Comparison of ENCODE assay signal across 8 mouse cellular contexts in the genomic region with DNA sequence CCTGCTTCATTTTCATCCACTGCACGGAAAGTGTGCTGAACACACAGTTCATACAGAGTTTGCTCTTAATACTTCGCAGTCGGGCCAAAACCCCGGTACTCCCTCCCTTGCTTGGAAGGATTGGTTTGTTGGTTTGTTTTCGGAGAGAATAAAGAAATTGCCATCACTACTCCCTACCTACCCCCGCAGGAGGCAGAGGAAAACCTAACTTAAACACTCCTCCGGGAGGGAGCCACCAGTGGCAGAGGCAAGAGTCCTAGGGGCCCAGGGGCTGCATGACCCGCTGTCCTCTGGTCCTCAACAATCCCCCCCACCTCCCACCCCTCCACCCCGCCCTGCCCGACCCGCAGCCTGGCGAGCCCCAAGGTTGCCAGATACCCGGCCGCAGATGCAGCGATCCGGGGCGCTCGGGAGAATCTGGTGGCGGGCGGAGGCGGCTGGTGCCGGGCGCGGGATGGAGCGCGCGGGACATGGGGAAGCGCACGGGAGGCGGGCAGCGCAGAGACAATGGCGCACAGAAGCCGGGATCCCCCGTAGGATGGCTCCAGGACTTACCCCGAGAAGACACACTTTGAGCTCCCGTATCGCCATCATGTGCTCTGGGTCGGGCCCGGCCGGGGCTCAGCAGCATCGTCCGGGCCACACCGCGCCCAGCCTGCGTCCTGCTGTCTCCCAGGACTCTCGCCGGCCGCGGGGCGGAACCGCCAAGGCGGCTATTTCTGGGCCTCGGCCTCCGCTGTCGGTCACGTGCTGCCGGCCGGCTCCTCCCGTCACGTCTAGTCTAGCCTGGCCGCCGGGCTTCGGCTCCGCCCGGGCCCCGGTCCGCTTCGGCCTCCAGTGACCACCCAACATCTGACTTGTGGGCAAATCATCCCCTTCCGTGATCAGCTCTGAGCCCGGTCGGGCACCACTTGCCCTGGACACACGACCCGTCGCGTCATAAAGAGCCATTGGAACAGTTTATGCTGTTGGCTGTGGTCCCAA. TPM values are rescaled to one million over a fixed set of nuclear protein-coding genes. Genes with fewer than 3 reads are reported as not detected.
DNase-seq lines count a peak whose midpoint lies in the region; ATAC-seq and TF ChIP-seq lines count a peak whose summit lies in the region.

Gene Rab31 (minus strand): TSS at position 802 of the 984 bp plus-strand sequence.

- H3K36me3 ChIP-seq in erythroblast, embryonic 14.5 days (ENCODE audit: control insufficient read depth), result no peaks in the 10 kb centered on the region
- no peaks in the 10 kb centered on the region for H3K36me3 ChIP-seq in heart, embryonic 10.5 days
- no peaks in the 10 kb centered on the region for H3K36me3 ChIP-seq in limb, embryonic 14.5 days (ENCODE audit: control insufficient read depth, insufficient read depth, low read length)
- no peaks in the 10 kb centered on the region for H3K36me3 ChIP-seq in midbrain, embryonic 14.5 days (ENCODE audit: control insufficient read depth, insufficient read depth, low read length)
- no peaks in the 10 kb centered on the region for H3K36me3 ChIP-seq in spleen, adult 2 months (ENCODE audit: control insufficient read depth, insufficient read depth, low read length)

- H3K4me1 ChIP-seq in bone marrow, adult 2 months (ENCODE audit: control insufficient read depth, insufficient read depth, low read length), result peaks cover 6% of the 10 kb centered on the region; the same call in 1 of the 2 replicates
- peaks cover 11% of the 10 kb centered on the region for H3K4me1 ChIP-seq in erythroblast, embryonic 14.5 days (ENCODE audit: control insufficient read depth)
- peaks cover 49% of the 10 kb centered on the region for H3K4me1 ChIP-seq in heart, embryonic 10.5 days
- peaks cover 14% of the 10 kb centered on the region for H3K4me1 ChIP-seq in limb, embryonic 14.5 days (ENCODE audit: control insufficient read depth, insufficient read depth, low read length)
- H3K4me1 ChIP-seq in midbrain, embryonic 14.5 days (ENCODE audit: control insufficient read depth, insufficient read depth, low read length), result peaks cover 39% of the 10 kb centered on the region
- peaks cover 22% of the 10 kb centered on the region for H3K4me1 ChIP-seq in spleen, adult 2 months (ENCODE audit: control insufficient read depth, insufficient read depth, insufficient read length)

- H3K27me3 ChIP-seq in erythroblast, embryonic 14.5 days (ENCODE audit: control insufficient read depth), result peaks cover 54% of the 10 kb centered on the region
- peaks cover 4% of the 10 kb centered on the region; the same call in 1 of the 2 replicates for H3K27me3 ChIP-seq in heart, embryonic 10.5 days (ENCODE audit: insufficient read depth, poor library complexity, severe bottlenecking)
- H3K27me3 ChIP-seq in limb, embryonic 14.5 days (ENCODE audit: control insufficient read depth, insufficient read depth, low read length), result no peaks in the 10 kb centered on the region
- H3K27me3 ChIP-seq in midbrain, embryonic 14.5 days (ENCODE audit: control insufficient read depth, insufficient read depth, low read length), result no peaks in the 10 kb centered on the region
- H3K27me3 ChIP-seq in spleen, adult 2 months (ENCODE audit: control insufficient read depth, insufficient read depth, low read length), result peaks cover 2% of the 10 kb centered on the region; the same call in 1 of the 2 replicates

- peak; percentile 54; the same call in 1 of the 2 replicates for TF ChIP-seq POLR2A in bone marrow, adult 2 months (IDR thresholded peaks at IDR 0.05; ENCODE audit: borderline replicate concordance, control insufficient read depth, low read depth, low read length)
- no peak for TF ChIP-seq POLR2A in limb, embryonic 14.5 days (IDR thresholded peaks at IDR 0.05; ENCODE audit: borderline replicate concordance, extremely low read depth, insufficient read depth, insufficient read length)
- no peak for TF ChIP-seq POLR2A in spleen, adult 2 months (IDR thresholded peaks at IDR 0.05; ENCODE audit: low read depth, low read length)

- H3K4me3 ChIP-seq in bone marrow, adult 2 months (replicated peaks; ENCODE audit: control insufficient read depth, low read depth, low read length), result peak within 1 kb of the TSS; percentile 73
- peak within 1 kb of the TSS; percentile 47 for H3K4me3 ChIP-seq in erythroblast, embryonic 14.5 days (replicated peaks)
- H3K4me3 ChIP-seq in heart, embryonic 10.5 days, result peak within 1 kb of the TSS; percentile 87
- H3K4me3 ChIP-seq in limb, embryonic 14.5 days (replicated peaks; ENCODE audit: low read length), result peak within 1 kb of the TSS; percentile 64
- H3K4me3 ChIP-seq in midbrain, embryonic 14.5 days (replicated peaks; ENCODE audit: low read depth, low read length), result peak within 1 kb of the TSS; percentile 66
- H3K4me3 ChIP-seq in spleen, adult 2 months (ENCODE audit: extremely low read depth, insufficient read depth, insufficient read length), result peak within 1 kb of the TSS; percentile 66

- DNase-seq in B cell, adult 2 months, result peak; percentile 52 to 57
- peak; percentile 87 for DNase-seq in heart, embryonic 10.5 days (ENCODE audit: low spot score)
- peak; percentile 82 for DNase-seq in kidney, adult 9 months
- DNase-seq in limb, embryonic 14.5 days (ENCODE audit: low spot score), result peak; percentile 55
- DNase-seq in midbrain, embryonic 14.5 days, result peak; percentile 83
- DNase-seq in spleen, adult 2 months (ENCODE audit: low read depth in 1 of 2, low spot score in 2 of 2), result peak in 1 of 2 experiments; percentile 70

- H3K27ac ChIP-seq in bone marrow, adult 2 months (ENCODE audit: control insufficient read depth, insufficient read depth, low read depth, low read length, poor library complexity), result peak within 1 kb of the TSS; percentile 69
- H3K27ac ChIP-seq in heart, embryonic 10.5 days, result peak within 1 kb of the TSS; percentile 90
- peak within 1 kb of the TSS; percentile 15 for H3K27ac ChIP-seq in limb, embryonic 14.5 days (replicated peaks; ENCODE audit: low read depth, low read length)
- H3K27ac ChIP-seq in midbrain, embryonic 14.5 days (replicated peaks; ENCODE audit: low read depth, low read length), result peak within 1 kb of the TSS; percentile 57; the same call in 1 of the 2 replicates
- 0 out of 2 replicates have a peak within 1 kb of the TSS, but pooled peaks have one; percentile 14 for H3K27ac ChIP-seq in spleen, adult 2 months (ENCODE audit: insufficient read depth, low read length)

- H3K4me2 ChIP-seq in limb, embryonic 14.5 days (replicated peaks; ENCODE audit: low read depth, low read length, severe bottlenecking), result peak within 1 kb of the TSS; percentile 72
- peak within 1 kb of the TSS; percentile 67 for H3K4me2 ChIP-seq in midbrain, embryonic 14.5 days (ENCODE audit: low read length)

- under 1% methylated on average over 75 of the region's 75 CpGs for WGBS in bone marrow, adult 2 months
- WGBS in heart, embryonic 10.5 days, result under 1% methylated on average over 75 of the region's 75 CpGs
- under 1% methylated on average over 39 of the region's 75 CpGs for WGBS in limb, embryonic 14.5 days
- WGBS in midbrain, embryonic 14.5 days, result under 1% methylated on average over 75 of the region's 75 CpGs
- WGBS in spleen, adult 2 months, result 2% methylated on average over 73 of the region's 75 CpGs

- ATAC-seq in limb, embryonic 14.5 days (ENCODE audit: low FRiP score, low read depth), result peak; percentile 85
- ATAC-seq in midbrain, embryonic 14.5 days (ENCODE audit: low FRiP score, low TSS enrichment), result peak; percentile 82

- peak within 1 kb of the TSS; percentile 80 for H3K9ac ChIP-seq in limb, embryonic 14.5 days (ENCODE audit: low read depth, low read length, severe bottlenecking)
- peak within 1 kb of the TSS; percentile 92 for H3K9ac ChIP-seq in midbrain, embryonic 14.5 days (replicated peaks; ENCODE audit: low read length)

- H3K9me3 ChIP-seq in erythroblast, embryonic 14.5 days (ENCODE audit: control insufficient read depth, low read length), result peaks cover 5% of the 10 kb centered on the region; the same call in 1 of the 2 replicates
- H3K9me3 ChIP-seq in heart, embryonic 10.5 days, result no peaks in the 10 kb centered on the region
- H3K9me3 ChIP-seq in limb, embryonic 14.5 days (ENCODE audit: control insufficient read depth, low read length), result no peaks in the 10 kb centered on the region
- no peaks in the 10 kb centered on the region for H3K9me3 ChIP-seq in midbrain, embryonic 14.5 days (ENCODE audit: control insufficient read depth, low read length)

- TF ChIP-seq CTCF in bone marrow, adult 2 months (IDR thresholded peaks at IDR 0.05; ENCODE audit: control insufficient read depth, insufficient read depth, low read length), result no peak
- no peak for TF ChIP-seq CTCF in spleen, adult 2 months (IDR thresholded peaks at IDR 0.05; ENCODE audit: extremely low read depth, insufficient read depth, insufficient read length, insufficient replicate concordance)

RNA-seq across cellular contexts. Expression of gene Rab31, which starts in this region (rescaled TPM):
- polyA plus RNA-seq in bone marrow, adult 2 months (2011; ENCODE audit: insufficient read depth, insufficient read length, low replicate concordance, missing spikeins), result 6.8 and 18.0 TPM in 2 replicates
- 0.02 TPM in 1 of 2 replicates, not detected in the other for polyA plus RNA-seq in erythroblast, embryonic 14.5 days (2012)
- 35.7 and 42.2 TPM in 2 replicates for polyA plus RNA-seq in heart, embryonic 10.5 days (2016; fragmentation: Nextera tagmentation; extraction: Ambion mirVana)
- 36.3 and 42.8 TPM in 2 replicates for polyA plus RNA-seq in limb, embryonic 14.5 days (2012; rRNA removed)
- 62.8 and 67.8 TPM in 2 replicates for polyA plus RNA-seq in limb, embryonic 14.5 days (2014; fragmentation: Nextera tagmentation; extraction: Ambion mirVana)
- 67.8 and 90.2 TPM in 2 replicates for polyA plus RNA-seq in midbrain, embryonic 14.5 days (2014; fragmentation: Nextera tagmentation; extraction: Ambion mirVana)
- 11.0 and 12.3 TPM in 2 replicates for polyA plus RNA-seq in spleen, adult 2 months (2012; rRNA removed)

Comparison
In these comparisons a context has a peak if more than half of its experiments do, and no peak if none do; other contexts are left out.
1. H3K27ac ChIP-seq: peak in every context shown above with its lines; median percentile 90 in heart, embryonic 10.5 days; 69 in bone marrow, adult 2 months; 57 in midbrain, embryonic 14.5 days; 15 in limb, embryonic 14.5 days; 14 in spleen, adult 2 months.